Comparison of ENCODE assay signal across 24 mouse cellular contexts in genomic region chr5:148945735-148946134, GRCm38 (mm10). TPM values are rescaled to one million over a fixed set of nuclear protein-coding genes. Genes with fewer than 3 reads are reported as not detected.
"Had no signal": no experiment of that assay in that cellular context is flagged by ENCODE, and none has a peak within 500 bp of the region (broad histone marks: within the 10 kb centered on the region; RNA-seq: fewer than 3 reads in every experiment).

No protein-coding gene starts in this region.

- H3K4me2 ChIP-seq: liver, embryonic 13.5 days; midbrain, embryonic 12.5 days; neural tube, embryonic 13.5 days had no signal

- H3K27ac ChIP-seq: kidney, postnatal 0 days; left cerebral cortex, adult 2 months; liver, embryonic 13.5 days; macrophage; midbrain, embryonic 12.5 days; neural tube, embryonic 13.5 days had no signal

- H3K27me3 ChIP-seq: liver, embryonic 13.5 days; midbrain, embryonic 12.5 days; neural tube, embryonic 13.5 days had no signal

- H3K9ac ChIP-seq: liver, embryonic 13.5 days; midbrain, embryonic 12.5 days; neural tube, embryonic 13.5 days had no signal

- H3K4me3 ChIP-seq: left cerebral cortex, adult 2 months; liver, embryonic 13.5 days; midbrain, embryonic 12.5 days; myocyte; neural tube, embryonic 13.5 days had no signal

- ATAC-seq: intestine, embryonic 16.5 days had no signal

- H3K9me3 ChIP-seq: midbrain, embryonic 12.5 days had no signal

- DNase-seq: kidney, adult 18-20 months; kidney, adult 9 months; kidney, postnatal 25 days; layer of hippocampus, postnatal 36 days; liver, embryonic 13.5 days; lung, adult 2 months; thymus, adult 18-20 months; thymus, postnatal 36 days had no signal

- H3K36me3 ChIP-seq: liver, embryonic 13.5 days; midbrain, embryonic 12.5 days; neural tube, embryonic 13.5 days had no signal

RNA-seq across cellular contexts. Expression of gene Gm42791, which starts 49.2 kb away (rescaled TPM):
- total RNA-seq: liver, adult 2 months; megakaryocyte, adult 5-6 weeks; monocyte, adult 5-6 weeks had no signal
- polyA plus RNA-seq: kidney, postnatal 0 days; large intestine, adult 2 months; limb, embryonic 14.5 days; liver, adult 2 months; lung, adult 2 months; small intestine, adult 2 months; spleen, adult 2 months; testis, adult 2 months; urinary bladder, adult 2 months had no signal
